Mouse (Mus musculus) erythroid progenitor cell, adult 5-6 weeks (primary cell): ENCODE measurements around the gene Slc4a7. TPM values are rescaled to one million over a fixed set of nuclear protein-coding genes. Genes with fewer than 3 reads are reported as not detected.

Experiments
- ATAC-seq: replicated peaks from 2 replicates; pipeline ENCODE4 v1.8.0; 2016; ENCODE audit warnings: moderate number of reproducible peaks, mild to moderate bottlenecking, moderate TSS enrichment, inconsistent platforms; ENCODE audit not compliant: poor library complexity, low FRiP score, severe bottlenecking
- total RNA-seq, 2 experiments: library from RNA; stranded (forward) in 1 of 2; stranded (reverse) in 1 of 2; fragments of 150-400 nt in 1 of 2; fragments of 186-747, 209-891 nt in 1 of 2; gene quantifications; 2 replicates each; pipeline versions ENCODE4 v1.2.3 to v1.2.4; 2015 to 2017; ENCODE audit warnings: low replicate concordance in 2 of 2

The Slc4a7 gene
- 5.4 and 13.7 TPM in 2 replicates for total RNA-seq (2015; ENCODE audit: low replicate concordance)
- 5.8 and 10.6 TPM in 2 replicates for total RNA-seq (2017; ENCODE audit: low replicate concordance)

GRCm38 (mm10) chr14:14701710-14702329 is at the start of gene Slc4a7:
TSS of gene Slc4a7 (plus strand) at chr14:14702279.
- ATAC-seq, result no peak

DNA sequence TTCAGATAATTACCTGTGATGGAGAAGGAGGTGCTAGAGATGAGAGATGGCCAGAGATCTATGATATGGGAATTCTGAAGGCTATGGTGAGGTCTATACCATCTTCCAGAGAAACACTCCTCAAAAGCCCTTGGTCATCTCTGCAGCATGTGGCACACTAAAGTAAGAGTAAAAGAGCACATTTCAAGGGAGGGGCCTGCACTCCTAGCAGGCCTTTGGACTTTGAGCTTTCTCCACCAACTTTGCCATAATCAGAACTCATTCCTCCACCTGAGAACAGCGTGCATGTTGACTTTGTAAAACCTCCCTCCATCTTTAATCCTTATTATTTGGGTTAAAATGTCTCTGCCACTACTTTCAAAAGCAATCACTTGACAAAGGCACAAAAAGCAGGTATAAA is 31.5 kb upstream of the Slc4a7 start:
- no peak for ATAC-seq

GRCm38 (mm10) chr14:14681611-14682010 is 20.5 kb upstream of the Slc4a7 start:
- ATAC-seq, result no peak

DNA sequence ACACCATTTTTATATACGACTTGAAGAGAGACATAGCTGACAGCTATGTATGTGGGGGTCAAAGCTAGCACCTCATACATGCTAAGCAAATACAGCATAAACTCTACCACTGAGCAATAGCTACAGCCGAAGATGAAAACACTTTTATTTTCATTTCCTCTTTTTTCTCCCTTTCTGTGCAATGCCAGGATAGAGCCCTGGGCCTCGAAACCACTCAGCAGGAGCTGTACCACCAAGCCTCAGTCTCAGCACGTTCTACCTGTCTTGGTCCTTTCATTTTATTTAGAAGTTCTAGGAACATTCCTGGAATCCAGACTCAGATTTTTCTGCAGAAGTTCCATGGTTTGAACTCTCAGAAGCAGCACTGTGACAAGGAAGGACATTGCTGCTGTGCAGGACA is 17.3 kb upstream of the Slc4a7 start:
- no peak for ATAC-seq

- no peak for ATAC-seq
Measured at GRCm38 (mm10) chr14:14686101-14686551, 16.0 kb upstream of the Slc4a7 start.

DNA sequence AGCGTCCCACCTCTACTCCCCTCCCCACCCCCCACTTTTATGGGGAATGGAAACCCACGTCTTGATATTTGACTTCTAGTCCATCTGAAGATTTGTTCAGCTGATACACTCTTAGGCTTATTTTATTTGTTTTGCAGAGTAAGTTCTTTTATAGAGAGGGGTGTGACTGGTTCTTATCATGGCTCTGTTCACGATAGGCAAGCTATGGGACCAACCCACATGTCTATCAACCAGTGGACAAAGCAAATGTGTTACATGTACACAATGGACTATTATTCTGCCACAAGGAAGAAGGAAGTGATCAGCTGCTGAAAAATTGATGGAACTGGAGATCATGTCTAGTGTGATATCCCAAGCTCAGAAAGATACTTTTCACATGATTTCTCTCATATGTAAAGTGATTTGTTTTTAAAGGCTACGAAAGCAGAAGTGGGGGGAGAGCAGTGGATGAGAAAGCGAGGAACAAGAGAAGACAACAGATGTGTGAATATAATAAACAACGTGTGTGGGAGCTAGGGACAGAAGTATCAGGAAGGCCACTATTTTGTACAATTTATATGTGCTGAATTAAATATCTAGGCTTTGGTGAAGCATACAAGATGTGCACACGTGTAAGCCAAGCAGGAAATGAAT is 14.7 kb upstream of the Slc4a7 start:
- no peak for ATAC-seq

DNA sequence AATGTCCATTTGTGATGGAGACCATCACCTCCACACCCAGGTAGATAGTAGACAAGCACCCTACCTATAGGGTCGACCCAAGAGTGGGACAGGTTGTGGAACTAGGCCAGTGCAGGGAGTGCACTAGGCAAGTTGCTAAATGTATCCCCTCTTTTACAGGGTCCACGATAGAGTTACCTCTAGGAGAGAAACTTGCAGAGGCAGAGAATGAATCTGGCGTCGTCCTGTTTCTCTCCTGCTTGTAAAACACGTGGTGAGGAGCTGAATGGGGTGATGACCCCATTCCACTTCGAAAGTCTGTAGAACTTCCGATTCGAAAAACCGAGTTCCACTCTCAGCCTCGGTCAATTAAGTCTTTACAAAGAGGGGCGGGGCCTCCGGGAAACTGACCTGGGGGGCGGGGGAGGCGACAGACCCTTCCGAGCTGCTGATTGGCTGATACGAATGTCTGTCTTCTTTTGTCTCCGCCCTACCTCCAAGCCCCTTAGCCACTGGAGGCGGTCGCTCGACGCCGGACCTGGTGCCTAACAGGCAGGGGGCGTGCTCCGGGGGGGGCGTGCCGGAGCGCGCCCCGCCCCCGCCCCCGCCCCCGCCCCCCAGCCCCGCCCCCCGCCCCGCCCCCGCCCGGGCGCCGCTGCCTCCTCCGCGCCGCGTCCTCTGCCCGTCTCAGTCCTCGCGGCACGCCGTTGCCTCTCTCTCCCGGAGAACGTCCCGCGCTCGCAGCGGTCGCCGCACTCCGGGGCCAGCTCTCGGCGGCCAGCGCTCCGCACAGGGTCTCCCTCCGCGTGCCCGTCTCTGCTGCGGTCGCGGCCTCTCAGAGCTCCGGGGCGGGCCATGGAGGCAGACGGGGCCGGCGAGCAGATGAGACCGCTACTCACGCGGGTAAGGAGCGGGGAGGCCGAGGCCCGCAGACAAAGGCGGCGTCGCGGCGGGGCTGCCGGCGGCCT is 593 bp downstream of the Slc4a7 start:
- peak; percentile 97 for ATAC-seq

DNA sequence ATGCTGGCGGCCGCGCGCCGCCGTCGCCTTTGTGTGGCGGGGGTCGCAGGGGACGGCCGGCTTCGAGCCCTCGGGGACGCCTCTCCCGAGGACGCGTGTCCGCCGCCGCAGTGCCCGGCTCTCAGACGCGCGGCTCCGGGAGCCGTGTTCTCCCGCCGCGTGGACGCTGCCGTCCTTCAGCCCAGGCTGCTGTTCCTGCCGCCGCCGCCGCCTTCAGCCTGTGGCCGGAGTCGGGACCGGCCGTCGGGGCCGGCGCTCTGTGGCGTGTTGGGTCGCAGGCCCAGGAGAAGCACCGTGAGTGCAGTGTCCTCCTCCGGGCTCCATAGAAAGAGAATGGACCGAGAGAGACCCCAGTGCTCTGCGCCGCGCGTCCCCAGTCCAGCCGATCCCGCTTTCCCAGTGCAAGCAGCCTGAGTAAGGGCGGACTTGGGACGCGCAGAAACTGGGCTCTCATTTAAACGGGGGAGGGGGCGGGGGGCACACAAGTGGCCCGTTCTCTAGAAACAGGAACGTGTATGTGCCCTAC is 1.3 kb downstream of the Slc4a7 start:
- ATAC-seq, result peak; percentile 62

DNA sequence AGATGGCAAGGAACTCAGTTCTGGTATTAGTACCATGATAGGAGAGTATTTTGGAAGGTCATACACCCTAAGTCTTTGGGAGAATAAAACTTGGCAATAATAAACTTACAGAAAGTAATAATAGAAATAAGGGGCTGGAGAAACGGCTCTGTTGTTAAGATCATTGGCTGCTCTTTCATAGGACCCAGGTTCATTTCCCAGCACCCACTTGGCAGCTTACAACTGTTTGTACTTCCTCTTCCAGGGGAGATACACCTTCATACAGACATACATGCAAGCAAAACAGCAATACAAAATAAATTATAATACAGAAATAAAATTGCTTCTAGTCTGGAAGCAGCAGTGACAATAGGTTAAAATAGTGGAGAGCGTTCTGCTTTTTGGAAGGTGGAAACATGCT is 2.6 kb downstream of the Slc4a7 start:
- ATAC-seq, result no peak

DNA sequence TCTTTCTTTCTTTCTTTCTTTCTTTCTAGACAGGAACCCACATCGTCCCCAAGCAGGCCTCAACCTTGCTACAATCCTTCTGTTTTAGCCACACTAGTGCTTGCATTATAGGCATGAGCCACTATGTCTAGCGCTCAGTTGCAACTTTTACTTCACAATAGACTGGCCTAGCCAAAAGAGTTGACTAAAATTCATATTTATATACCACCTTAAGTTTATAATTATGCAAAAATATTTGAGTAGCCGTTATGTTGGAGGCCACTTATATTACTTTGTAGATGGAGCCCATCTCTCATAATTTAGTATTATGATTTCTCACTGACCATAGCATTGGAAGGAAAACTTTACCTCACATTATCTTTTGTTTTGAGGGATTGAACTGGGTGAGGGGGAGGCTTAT is 3.0 kb downstream of the Slc4a7 start:
- ATAC-seq, result no peak

DNA sequence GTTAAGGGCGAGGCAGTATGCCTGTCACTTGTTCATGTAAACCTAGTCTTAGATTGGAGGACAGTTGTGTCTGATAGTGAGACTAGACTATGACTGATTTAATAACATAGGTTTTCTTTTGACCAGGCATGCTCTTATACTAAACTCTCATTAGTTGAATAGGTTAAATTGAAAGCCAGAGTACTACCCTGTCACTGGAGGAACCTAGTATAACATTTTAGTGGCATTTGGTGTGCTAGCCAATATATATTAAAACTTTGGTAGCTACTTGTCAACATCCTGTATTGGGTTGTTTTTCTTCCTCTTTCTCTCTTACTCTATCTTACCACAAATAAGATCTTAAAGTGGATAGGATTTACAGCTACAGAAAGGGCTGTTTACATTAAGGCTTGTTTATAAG is 4.3 kb downstream of the Slc4a7 start:
- no peak for ATAC-seq

GRCm38 (mm10) chr14:14707061-14707460 is 5.0 kb downstream of the Slc4a7 start:
- no peak for ATAC-seq

GRCm38 (mm10) chr14:14709021-14709420 is 6.9 kb downstream of the Slc4a7 start:
- ATAC-seq, result no peak

DNA sequence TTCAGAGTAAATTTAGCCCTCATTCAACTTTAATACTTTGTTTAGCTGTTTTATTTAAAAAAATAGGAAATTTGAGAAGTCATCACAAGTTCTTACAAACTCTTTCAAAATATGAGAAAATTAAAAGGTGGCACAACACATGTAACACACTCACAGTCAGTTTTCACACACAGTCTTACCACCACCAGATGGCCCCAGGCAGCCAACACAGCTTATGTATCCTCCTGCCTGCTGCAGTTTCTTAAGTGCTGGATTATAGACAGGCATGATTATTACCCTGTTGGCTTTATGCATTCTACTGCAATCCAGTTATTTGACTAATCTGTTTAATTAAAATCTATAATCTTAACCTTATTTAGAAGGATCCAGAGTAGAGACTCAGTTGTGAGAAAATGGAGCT is 12.1 kb downstream of the Slc4a7 start:
- ATAC-seq, result no peak

GRCm38 (mm10) chr14:14715794-14716193 is 13.7 kb downstream of the Slc4a7 start:
- ATAC-seq, result no peak

DNA sequence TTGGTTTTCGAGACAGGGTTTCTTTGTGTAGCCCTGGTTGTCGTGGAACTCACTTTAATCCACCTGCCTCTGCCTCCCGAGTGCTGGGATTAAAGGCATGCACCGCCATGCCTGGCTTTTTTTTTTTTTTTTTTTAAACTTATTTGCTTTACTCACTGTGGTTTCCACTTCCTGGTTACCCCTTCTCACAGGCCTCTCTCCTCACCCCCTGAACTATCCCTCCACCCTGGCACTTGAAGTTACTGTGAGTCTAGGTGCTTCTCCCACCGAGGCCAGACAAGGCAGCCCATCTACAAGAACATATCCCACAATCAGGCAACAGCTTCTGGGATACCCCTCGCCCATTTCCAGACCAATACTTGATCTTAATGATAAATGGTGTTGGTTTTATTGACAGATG is 14.8 kb downstream of the Slc4a7 start:
- ATAC-seq, result no peak

GRCm38 (mm10) chr14:14718556-14718955 is 16.5 kb downstream of the Slc4a7 start:
- ATAC-seq, result no peak

GRCm38 (mm10) chr14:14781169-14781568 is 79.1 kb downstream of the Slc4a7 start:
- ATAC-seq, result no peak

- ATAC-seq, result no peak
Measured at GRCm38 (mm10) chr14:14784223-14784622, 82.1 kb downstream of the Slc4a7 start.

DNA sequence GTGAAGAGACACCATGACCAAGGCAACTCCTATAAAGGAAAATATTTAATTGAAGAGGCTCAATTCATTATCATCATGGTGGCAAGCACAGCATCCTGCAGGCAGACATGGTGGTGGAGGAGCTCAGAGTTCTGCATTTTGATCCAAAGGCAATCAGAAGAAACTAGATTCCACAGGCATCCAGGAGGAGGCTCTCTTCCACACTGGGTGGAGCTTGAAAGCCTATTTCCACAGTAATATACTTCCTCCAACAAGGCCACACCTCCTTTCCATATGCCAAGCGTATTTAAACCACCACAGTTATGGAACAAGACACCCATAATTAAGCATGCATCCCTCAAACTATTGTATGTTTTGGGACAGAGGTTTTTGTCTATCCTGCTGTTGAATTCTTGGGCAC is 84.9 kb downstream of the Slc4a7 start:
- no peak for ATAC-seq
